In genomic region chr11:70013408-70013807, GRCm38 (mm10) we compare ENCODE assay signal across 16 mouse cellular contexts.
"Had no signal": no experiment of that assay in that cellular context is flagged by ENCODE, and none has a peak within 500 bp of the region (broad histone marks: within the 10 kb centered on the region; RNA-seq: fewer than 3 reads in every experiment).

No protein-coding gene starts in this region.

- H3K27ac ChIP-seq: left cerebral cortex, adult 2 months; liver, embryonic 13.5 days; lung, embryonic 15.5 days; macrophage had no signal

- ATAC-seq: liver, postnatal 0 days; midbrain, embryonic 16.5 days had no signal

- DNase-seq: kidney, adult 18-20 months; kidney, postnatal 14 days; liver; liver, embryonic 13.5 days; liver, postnatal 0 days; lung, postnatal 14 days; retina, postnatal 1 day; right cerebral cortex, postnatal 4 days; spleen, adult 18-20 months; thymus, adult 18-20 months; thymus, postnatal 14 days had no signal

- H3K9me3 ChIP-seq: liver, embryonic 13.5 days; lung, embryonic 15.5 days; megakaryocyte, embryonic 14.5 days had no signal

- H3K9ac ChIP-seq: lung, embryonic 15.5 days had no signal

- H3K27me3 ChIP-seq: liver, embryonic 13.5 days; lung, embryonic 15.5 days; megakaryocyte, embryonic 14.5 days had no signal

- H3K4me3 ChIP-seq: left cerebral cortex, adult 2 months; lung, embryonic 15.5 days; megakaryocyte, embryonic 14.5 days had no signal
